Mouse (Mus musculus) heart, postnatal 4 days (tissue): ENCODE measurements around the gene Xlr3a. TPM values are rescaled to one million over a fixed set of nuclear protein-coding genes. Genes with fewer than 3 reads are reported as not detected.
A peak's percentile ranks its signal among the peaks of the same experiment; 100 is the strongest.
"Not testable (repeated sequence)": the region's sequence is repeated elsewhere in the genome, so short reads cannot be mapped to it uniquely, and the experiment has no call there.

Experiments
- DNase-seq: peaks from one replicate; pipeline ENCODE4 v3.0.0; 2021
- total RNA-seq, 2 experiments: library from RNA; stranded (reverse); gene quantifications; 2 replicates each; pipeline ENCODE4 v1.2.3; 2021

The Xlr3a gene
- total RNA-seq = under 1 TPM; 0.60 to 0.72 TPM

- DNase-seq = not testable (repeated sequence)
These were observed at the start of gene Xlr3a for GRCm38 (mm10) chrX:73096941-73097508. TSS of gene Xlr3a (minus strand) at chrX:73097095.

- DNase-seq = not testable (repeated sequence)
These were observed 46.3 kb upstream of the Xlr3a start for GRCm38 (mm10) chrX:73143218-73143618.

- not testable (repeated sequence) for DNase-seq
These were observed 26.2 kb upstream of the Xlr3a start for GRCm38 (mm10) chrX:73122859-73123829.

GRCm38 (mm10) chrX:73116747-73117146, 19.9 kb upstream of the Xlr3a start, which contains the start of gene Gm14685:
TSS of gene Gm14685 (plus strand) at chrX:73117047.
- not testable (repeated sequence) for DNase-seq

DNA sequence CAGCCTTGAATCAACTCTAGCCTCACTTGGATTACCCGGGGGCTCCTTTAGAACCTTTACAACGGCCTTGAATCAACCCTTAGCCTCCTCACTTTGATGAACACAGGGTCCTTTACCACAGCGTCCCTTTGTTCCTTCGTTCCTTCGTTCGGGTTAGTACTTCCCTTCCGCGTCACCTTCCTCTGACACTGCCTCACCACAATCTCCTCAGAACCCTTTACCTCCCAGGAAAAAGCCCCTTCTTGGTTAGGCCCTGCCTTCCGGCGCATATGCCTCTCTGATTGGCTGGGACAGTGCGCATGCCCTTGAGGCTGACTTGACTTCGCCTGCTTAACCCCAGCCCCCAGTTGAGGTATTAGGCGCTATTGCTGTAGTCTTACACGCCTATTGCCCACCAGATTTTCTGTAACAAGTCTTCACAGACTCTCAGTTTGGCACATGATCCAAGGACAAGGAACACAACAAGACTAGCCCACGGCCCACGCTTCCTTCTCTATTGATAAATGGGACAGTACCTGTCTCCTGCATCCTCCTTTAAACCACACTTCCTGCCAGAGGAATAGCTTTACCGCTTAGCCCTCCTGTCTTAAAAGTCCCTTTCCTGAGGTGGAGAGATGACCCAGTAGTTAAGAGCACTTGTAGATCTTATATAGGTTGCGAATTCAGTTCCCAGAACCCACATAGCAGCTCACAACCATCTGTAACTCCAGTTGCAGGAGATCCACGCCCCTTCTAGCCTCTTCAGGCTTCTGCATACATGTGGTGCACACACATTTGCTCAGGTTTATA, 14.4 kb downstream of the Xlr3a start, which contains the start of gene Xlr4a:
Xlr4a (minus strand) TSS at position 212 of the 789 bp plus-strand sequence.
- not testable (repeated sequence) for DNase-seq

DNA sequence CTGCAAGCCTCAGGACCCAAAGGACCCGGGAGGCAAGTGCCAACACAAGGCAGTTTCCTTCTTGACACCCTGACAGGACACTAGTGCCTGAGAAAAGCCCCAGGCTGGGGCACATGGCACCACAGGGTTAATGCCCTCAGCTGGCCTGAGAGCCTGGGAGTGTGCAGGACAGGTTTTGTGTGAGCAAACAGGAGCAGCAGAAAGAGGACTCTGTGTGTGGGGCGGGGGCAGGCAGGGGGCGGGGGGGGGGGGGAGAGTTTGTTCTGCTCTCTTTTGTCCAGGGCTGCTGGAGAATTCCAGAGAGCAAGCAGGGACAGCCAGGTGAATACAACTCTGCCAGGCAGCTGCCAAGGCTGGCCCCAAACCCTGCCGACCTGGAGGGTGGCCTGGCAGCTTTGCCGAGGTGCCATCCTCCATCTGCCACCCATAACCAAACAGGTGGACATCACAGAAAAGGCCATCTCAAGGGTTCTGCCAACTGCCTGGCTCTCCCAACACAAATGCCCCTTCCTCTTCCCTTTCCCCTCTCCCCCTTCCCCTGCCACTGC, 30.1 kb downstream of the Xlr3a start:
- not testable (repeated sequence) for DNase-seq

GRCm38 (mm10) chrX:73064415-73064793, 32.5 kb downstream of the Xlr3a start, which contains the start of gene Pnma3:
TSS of gene Pnma3 (plus strand) at chrX:73064787.
- no peak for DNase-seq

DNA sequence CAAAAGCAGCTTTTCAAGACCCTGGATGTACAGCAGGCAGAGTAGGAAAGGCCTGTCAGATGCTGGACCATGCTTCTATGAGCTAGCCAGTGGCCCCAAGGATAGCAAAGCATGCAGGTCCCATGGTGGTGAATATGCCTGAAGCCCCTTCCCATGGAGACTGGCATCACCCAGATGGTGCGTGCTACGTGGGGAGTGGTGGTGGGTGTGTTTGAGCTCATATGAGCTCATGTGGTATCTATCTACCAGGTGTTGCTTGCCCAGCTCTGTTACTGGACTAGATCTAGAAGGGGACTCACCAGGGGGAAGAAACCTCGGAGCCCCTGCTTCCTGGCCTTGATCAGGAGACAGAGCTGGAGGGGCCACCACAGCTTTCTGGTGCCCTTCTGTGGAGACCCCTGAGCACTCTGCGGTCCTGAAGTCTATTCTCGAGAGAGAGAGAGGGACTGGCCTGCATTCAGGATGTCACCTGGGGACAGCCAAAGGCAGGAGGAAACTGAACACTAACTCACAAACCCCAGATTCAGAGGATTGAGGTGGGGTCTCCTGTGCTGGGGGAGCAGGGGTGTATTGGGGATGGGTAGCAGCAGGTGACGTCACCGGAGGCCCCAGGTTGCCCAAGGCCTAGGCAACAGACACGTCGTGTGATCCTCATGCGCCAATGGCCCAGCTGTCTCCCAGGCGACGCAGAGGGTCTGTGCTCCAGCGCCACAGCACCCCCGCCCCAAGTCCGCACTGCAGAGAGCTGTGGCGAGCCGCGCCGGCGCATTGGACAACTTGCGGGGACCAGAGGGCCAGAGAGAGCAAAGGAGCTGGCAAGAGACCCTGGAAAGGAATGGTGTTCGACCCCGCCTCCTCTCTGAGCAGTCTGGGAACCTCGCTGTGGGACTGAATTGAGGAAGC, 33.1 kb downstream of the Xlr3a start:
- no peak for DNase-seq

GRCm38 (mm10) chrX:73062323-73062722, 34.6 kb downstream of the Xlr3a start:
- no peak for DNase-seq

DNA sequence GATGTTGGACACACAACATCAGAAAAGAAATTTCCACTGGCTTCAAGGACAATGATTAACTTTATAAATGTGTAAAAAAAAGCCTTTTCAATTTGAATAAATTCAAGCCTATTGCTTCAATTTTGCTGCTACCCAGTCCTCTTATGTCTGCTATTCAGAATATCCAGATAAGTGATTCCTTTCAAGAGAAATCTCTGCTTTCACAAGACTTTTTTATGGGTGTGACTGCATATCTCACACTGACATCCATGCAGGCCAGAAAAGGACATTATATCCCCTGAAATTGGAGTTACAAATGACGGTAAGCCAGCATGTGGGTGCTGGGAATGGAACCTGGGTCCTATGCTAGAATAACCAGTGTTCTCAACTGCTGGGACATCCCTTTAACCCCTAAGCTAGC, 35.4 kb downstream of the Xlr3a start:
- no peak for DNase-seq

GRCm38 (mm10) chrX:73053860-73054563, 42.9 kb downstream of the Xlr3a start:
- DNase-seq = peak; percentile 97

GRCm38 (mm10) chrX:73039666-73040065, 57.2 kb downstream of the Xlr3a start:
- DNase-seq = no peak

- DNase-seq = no peak
These were observed 58.1 kb downstream of the Xlr3a start for GRCm38 (mm10) chrX:73038831-73039230.

- no peak for DNase-seq
These were observed 59.9 kb downstream of the Xlr3a start, which contains the start of gene Pnma5 for GRCm38 (mm10) chrX:73037003-73037402. TSS of gene Pnma5 (minus strand) at chrX:73037103.

Other genes starting within 250 kb of the Xlr3a start
- gene Cetn2, start 178.7 kb downstream of the Xlr3a start, total RNA-seq = 10 to 100 TPM; 35.4 to 36.6 TPM
- 10 to 100 TPM; 15.9 to 16.3 TPM for gene Nsdhl, start 178.5 kb downstream of the Xlr3a start, total RNA-seq
- gene Zfp185, start 109.8 kb downstream of the Xlr3a start, total RNA-seq = 1 to 10 TPM; 2.3 to 2.6 TPM
- under 1 TPM; 0.14 to 0.19 TPM for gene Pnma5, start 60.0 kb downstream of the Xlr3a start, total RNA-seq
- not detected for gene Pnma3, start 32.3 kb downstream of the Xlr3a start, total RNA-seq
- gene Xlr4a, start 14.6 kb downstream of the Xlr3a start, total RNA-seq = 1 to 10 TPM in 1 of 2 experiments, not detected in 1; 1.0 TPM
- not detected for gene Gm14685, start 20.0 kb upstream of the Xlr3a start, total RNA-seq
- gene Xlr5b, start 51.7 kb upstream of the Xlr3a start, total RNA-seq = not detected
- not detected for gene DXBay18, start 52.4 kb upstream of the Xlr3a start, total RNA-seq
- not detected for gene Spin2d, start 79.9 kb upstream of the Xlr3a start, total RNA-seq
- gene Xlr3b, start 95.1 kb upstream of the Xlr3a start, total RNA-seq = 1 to 10 TPM in 1 of 2 experiments, under 1 TPM in 1; 0.92 to 6.2 TPM
- gene Xlr4b, start 117.2 kb upstream of the Xlr3a start, total RNA-seq = 1 to 10 TPM in 1 of 2 experiments, under 1 TPM in 1; 0.20 to 1.3 TPM
- 1 to 10 TPM; 7.1 to 7.2 TPM for gene F8a, start 131.2 kb upstream of the Xlr3a start, total RNA-seq
- gene Xlr4c, start 146.0 kb upstream of the Xlr3a start, total RNA-seq = not detected
- not detected for gene Xlr3c, start 168.3 kb upstream of the Xlr3a start, total RNA-seq
- gene Xlr5a, start 195.9 kb upstream of the Xlr3a start, total RNA-seq = not detected
- not detected for gene Xlr5c, start 195.9 kb upstream of the Xlr3a start, total RNA-seq
- gene Gm45015, start 239.7 kb upstream of the Xlr3a start, total RNA-seq = not detected
- gene Zfp275, start 245.5 kb upstream of the Xlr3a start, total RNA-seq = 10 to 100 TPM; 12.2 to 12.3 TPM